Mouse (Mus musculus) neural tube, embryonic 10.5 days (tissue): ENCODE measurements around the gene Lamtor2.

Source experiments
- DNase-seq: peaks from one replicate; pipeline ENCODE4 v3.0.0-alpha.2; 2017; ENCODE audit warnings: low spot score; ENCODE audit errors: extremely low spot score

Gene Lamtor2

GRCm38 (mm10) chr3:88503881-88504746 is 48.8 kb downstream of the Lamtor2 start:
- DNase-seq, result no peak

GRCm38 (mm10) chr3:88503505-88503863 is 49.4 kb downstream of the Lamtor2 start:
- no peak for DNase-seq

DNA sequence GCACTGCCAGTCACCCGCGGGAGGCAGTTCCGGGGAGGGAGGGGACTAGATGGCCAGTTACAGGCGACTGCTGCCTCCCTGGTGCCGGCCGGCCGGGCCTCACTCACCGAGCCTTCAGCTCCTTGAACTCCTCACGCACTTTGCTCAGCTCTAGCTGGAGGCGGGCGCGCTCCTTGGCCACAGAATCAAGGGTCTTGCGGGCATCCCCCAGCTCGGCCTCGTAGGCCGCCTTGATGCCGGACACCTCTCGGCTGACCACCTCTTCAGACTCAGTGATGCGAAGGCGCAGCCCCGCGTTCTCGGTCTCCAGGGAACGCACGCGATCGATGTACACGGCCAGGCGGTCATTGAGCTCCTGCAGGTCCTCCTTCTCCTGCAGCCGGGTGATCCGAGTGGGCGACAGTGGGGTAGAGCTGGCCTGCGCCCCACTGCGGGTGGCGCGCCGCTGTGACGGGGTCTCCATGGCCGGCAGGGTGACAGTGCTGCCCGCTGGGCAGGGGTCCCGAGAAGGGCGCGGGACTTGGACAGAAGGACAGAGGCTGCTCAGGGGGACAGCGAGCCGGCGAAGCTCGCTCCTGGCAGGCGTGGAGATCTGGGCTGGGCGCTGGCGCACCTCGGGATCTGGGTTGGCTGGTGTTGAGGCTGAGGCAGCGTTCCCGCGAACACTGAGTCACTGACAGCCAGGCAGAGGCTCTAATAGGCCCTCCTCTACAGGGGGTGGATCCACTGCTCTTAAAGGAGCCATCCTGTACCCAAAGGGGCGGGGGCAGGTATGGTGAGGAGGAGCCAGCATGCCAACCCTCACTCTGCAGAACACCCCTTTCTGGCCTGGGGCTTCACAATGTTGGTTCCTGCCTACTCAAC is 50.0 kb downstream of the Lamtor2 start:
- DNase-seq, result no peak

DNA sequence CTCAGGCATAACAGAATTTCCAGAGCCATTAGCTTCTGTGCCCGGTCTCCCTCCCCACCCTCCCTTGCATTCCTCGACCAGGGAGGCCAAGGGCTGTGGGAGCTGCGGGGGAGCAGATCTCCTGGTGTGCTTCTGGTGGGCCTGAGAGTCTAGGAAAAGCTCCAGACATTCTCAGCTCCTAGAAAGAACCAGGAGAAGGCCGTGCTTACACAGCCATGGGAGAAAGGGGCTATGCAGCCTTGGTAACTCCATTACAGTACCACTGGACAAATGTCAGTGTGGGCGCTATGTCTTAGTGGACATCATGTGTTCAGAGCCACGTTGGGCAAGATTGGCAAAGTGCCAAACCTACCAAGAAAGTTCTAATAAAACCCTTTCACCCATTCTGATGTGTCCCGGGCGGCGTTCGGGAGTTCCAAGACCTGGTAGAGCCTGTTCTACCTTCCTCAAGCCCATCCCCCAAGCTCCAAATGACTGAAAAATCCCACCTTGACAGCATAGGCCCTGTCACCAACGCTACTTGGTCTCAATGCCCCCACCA is 50.8 kb downstream of the Lamtor2 start:
- DNase-seq, result no peak

GRCm38 (mm10) chr3:88501366-88502030 is 51.4 kb downstream of the Lamtor2 start:
- no peak for DNase-seq

GRCm38 (mm10) chr3:88500655-88501365 is 52.1 kb downstream of the Lamtor2 start:
- no peak for DNase-seq

DNA sequence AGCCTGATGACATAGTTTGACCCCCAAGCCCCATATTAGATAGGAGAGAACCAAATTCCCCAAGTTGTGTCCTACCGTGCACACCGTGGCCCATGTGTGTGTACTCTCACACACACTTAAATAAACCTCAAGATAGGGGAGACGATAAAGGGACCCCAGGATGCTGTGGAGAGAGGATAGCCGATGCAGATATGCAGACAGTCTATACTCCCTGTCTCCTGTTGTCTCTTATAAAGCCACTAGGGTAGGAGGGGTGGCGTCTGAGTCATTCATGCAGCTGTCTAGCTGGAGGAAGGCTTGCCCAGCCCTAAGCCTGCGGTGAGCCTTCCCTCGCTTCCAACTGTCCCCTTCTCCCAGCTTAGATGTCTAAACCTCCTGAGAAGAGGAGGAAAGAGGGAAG is 52.8 kb downstream of the Lamtor2 start:
- no peak for DNase-seq
